Mouse (Mus musculus) layer of hippocampus, adult 9-10 months (tissue): ENCODE measurements around the gene Map3k9.
A peak's percentile ranks its signal among the peaks of the same experiment; 100 is the strongest.

Source experiments
- DNase-seq: peaks from one replicate; pipeline ENCODE4 v3.0.0; 2022; ENCODE audit warnings: low spot score

The Map3k9 gene

GRCm38 (mm10) chr12:81702903-81703302 lies 78.1 kb downstream of the Map3k9 start:
- peak; percentile 26 for DNase-seq

DNA sequence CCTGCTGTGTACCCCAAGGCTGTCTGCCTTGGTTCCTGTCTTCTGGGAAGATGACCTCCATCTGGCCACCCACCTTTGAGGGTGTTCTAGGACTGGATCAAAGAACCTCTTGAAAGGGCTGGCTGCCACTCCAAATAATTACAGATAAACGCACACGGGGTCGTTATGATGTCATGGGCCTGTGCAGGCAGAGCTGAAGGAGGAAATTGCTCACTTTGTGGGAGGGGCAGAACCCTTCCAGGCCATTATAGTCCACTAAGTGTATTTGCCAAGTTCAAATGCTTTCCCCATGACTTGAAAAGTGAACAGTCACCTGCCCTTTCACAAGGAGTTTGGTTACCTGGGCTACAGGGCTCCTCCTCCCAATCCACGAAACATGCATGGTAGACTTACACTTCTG lies 83.0 kb downstream of the Map3k9 start:
- no peak for DNase-seq

DNA sequence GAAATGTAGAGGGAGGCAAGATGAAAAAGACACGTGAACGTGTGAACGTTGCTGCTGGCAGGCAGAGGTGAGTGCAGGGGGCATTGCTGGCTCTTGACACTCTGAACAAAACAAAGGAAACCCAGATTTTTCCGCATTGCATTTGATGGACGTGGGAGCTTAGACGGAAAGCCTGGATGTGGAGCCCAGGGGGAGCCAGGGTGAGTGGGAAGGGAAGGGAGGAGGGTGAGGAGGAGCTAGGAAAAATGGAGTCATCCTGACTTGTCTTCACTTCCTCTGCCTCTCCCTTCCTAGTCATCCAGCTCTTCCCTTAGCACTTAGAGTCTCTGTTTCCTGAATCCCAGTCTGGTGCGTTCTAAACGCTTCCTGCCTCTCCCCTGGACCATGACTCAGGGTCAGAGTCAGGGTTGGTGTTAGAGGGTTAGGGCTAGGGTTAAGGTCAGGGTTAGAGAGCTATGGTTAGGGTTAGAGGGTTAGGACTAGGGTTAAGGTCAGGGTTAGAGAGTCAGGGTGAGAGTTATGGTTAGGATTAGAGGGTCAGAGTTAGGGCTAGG lies 89.7 kb downstream of the Map3k9 start:
- no peak for DNase-seq

DNA sequence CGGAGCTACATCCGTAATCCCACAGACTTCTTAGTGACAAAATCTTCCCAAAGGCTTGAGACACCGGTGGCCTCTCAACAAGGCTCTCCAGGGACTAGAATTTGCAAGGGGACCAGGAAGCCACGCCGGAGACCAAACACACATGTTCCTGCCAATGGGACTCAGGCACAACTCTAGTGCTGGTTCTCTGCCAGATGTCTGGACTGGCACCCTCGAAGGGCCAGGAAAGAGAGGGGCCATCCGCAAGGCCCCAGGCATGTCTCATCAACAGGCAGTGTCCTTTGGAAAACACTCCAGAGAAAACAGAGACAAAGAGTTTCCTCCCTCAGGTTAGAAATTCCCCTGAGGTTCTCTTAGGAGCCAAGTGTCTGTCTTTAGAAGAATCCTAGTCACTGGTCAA lies 90.2 kb downstream of the Map3k9 start:
- no peak for DNase-seq

DNA sequence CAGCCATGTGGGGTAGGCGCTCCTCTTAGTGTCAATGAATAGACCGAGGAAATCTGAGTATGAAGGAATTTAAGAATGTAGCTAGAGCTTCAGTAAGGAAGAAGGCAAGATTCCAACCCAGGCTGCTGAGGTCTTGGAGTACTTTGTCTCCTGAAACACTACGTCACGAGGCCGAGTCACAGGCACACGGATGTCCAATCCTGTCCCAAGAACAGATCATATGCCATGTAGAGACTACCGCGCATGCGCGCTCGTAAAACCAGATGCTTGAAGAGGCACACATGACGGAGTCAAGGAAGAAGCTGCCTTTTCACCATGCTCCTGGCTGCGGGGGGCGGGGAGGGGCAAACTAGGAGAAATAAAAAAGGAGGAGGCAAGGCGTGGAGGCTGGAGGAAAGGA lies 90.9 kb downstream of the Map3k9 start:
- DNase-seq = no peak

DNA sequence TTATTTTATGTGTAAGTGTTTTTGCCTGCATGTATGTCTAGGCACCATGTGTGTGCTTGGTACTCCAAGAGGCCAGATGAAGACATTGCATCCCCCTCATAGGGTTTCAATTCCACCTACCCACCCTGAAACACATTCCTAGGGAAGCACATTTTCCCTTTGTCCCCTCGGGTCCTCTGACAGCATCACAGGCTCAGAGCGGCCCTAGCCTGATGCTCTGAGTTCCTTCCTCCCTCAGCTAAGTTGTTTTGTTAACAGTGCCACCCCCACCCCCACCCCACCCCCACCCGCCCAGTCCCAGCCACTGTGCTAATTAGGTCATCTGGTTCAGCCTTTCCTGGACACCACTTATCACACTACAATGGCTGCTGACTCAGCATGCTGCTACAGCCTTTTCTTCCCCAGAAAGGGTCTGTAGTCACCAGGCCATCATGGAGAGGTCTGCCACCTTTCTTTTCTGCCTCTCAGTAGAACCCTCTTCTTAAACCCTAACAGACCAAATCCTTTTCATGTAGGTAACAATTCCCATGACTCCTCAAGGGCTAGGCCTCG lies 91.4 kb downstream of the Map3k9 start:
- DNase-seq = no peak

GRCm38 (mm10) chr12:81688537-81688936 lies 92.4 kb downstream of the Map3k9 start:
- DNase-seq = no peak

- no peak for DNase-seq
These were observed 93.1 kb downstream of the Map3k9 start for GRCm38 (mm10) chr12:81687873-81688272.

DNA sequence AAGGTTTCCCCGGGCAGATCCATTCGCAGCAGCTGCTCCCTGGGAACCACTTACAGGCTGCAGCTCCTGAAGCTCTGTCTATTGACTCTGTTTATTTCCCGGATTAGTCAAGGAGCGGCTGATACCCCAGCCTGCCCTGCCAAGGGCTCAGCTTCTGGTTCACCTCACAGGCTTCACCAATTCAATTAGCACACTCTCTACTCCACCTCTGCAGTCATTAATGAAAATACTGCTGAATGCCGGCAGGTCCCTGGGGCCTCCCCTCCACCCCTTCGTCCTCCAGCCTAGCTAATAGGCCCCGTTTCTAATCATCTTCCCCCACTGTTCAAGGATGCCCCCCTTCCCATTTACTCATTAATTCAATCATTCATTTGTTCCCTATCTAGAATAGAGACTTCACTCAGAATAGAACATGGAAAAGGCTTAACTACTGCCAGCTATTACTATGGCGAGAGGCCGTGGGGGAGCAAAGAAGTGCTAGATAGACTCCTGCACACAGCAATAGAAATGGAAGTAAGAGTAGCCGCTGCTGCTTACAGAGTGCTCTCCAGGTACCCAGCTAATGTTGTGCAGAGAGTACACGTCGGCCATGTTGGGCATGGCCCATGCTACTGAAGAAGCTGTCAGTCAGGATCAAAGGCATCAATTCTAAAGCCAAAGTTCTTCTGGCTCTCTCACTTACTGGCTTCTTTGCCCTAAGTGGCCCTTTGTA lies 94.4 kb downstream of the Map3k9 start:
- DNase-seq = no peak

- no peak for DNase-seq
These were observed 95.0 kb downstream of the Map3k9 start for GRCm38 (mm10) chr12:81685981-81686380.

DNA sequence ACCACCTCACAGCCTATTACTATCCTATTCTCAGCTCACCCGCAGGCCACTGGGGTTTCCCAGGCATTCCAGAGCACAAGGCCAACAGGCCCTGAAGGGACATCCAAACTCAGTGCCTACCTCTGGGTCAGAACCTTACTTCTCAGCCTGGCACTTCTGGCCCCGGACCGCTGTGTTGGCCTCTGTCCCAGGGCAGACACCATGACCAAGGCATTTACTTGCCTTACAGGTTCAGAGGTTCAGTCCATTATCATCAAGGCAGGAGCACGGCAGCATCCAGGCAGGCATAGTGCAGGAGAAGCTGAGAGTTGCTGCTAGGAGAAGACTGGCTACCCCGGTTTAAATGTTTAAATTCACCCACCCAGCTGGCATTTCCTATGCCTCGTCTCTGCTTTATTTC lies 96.9 kb downstream of the Map3k9 start:
- no peak for DNase-seq

- DNase-seq = no peak
These were observed 97.6 kb downstream of the Map3k9 start for GRCm38 (mm10) chr12:81683395-81683794.

GRCm38 (mm10) chr12:81679807-81680529 lies 101.0 kb downstream of the Map3k9 start:
- no peak for DNase-seq

GRCm38 (mm10) chr12:81675557-81675956 lies 105.4 kb downstream of the Map3k9 start:
- no peak for DNase-seq
